Mouse (Mus musculus): Measurements from ENCODE around the gene Pdpk1.
"Not testable (repeated sequence)": the region's sequence is repeated elsewhere in the genome, so short reads cannot be mapped to it uniquely, and the experiment has no call there.

GRCm38 (mm10) chr17:24129246-24129645 is 21.5 kb downstream of the Pdpk1 start:
- not testable (repeated sequence) for TF ChIP-seq CTCF (IDR thresholded peaks at IDR 0.05; ENCODE audit: borderline replicate concordance, control insufficient read depth, extremely low read depth, insufficient read depth, low read length, poor library complexity); POLR2A (IDR thresholded peaks at IDR 0.05; ENCODE audit: control insufficient read depth, extremely low read depth, insufficient read depth, low read length, poor library complexity)
